11 mouse cellular contexts compared by ENCODE assay signal in the genomic region with DNA sequence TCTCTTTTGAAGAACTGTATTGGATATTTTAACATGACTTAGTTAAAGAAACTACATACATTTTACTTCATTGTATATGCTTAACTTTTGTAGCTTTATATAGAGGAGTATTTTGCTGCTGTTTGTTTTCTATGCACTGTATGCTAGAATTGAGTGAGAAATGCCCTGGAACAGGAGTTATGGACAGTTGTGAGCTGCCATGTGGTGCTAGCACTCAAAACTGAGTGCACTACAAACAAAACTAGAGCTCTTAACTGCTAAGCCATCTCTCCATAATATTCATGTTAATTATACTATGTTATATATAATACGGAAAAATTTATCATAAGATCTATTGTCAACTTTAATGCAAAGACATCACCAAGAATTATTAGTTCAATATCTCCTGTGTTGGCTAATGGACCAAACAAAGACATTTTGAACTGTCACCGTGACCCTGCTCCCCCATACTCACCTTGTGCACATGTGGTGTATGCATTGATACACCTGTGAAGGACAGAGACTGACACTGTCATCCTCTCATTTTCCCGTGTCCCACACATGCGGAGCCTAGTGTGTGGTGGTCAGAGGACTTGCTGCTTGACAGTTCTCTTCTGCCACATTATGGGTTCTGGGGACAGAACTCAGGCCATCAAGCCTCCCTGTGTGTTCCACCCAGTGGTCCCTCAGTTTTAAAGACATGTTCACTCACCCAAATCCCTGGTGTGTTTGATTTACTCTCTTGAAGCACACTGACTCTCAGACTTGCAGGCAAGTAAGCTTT.
DNase-seq lines count a peak whose midpoint lies in the region; ATAC-seq and TF ChIP-seq lines count a peak whose summit lies in the region.
"Had no signal": no experiment of that assay in that cellular context is flagged by ENCODE, and none has a peak within 500 bp of the region (broad histone marks: within the 10 kb centered on the region; RNA-seq: fewer than 3 reads in every experiment).

No protein-coding gene starts in this region.

- no peak overlapping the region for H3K27ac ChIP-seq in kidney, postnatal 0 days
- H3K27ac ChIP-seq in hindbrain, postnatal 0 days = no peak overlapping the region
- H3K27ac ChIP-seq in neural tube, embryonic 14.5 days (ENCODE audit: low read depth, low read length) = no peak overlapping the region

- H3K36me3 ChIP-seq in kidney, postnatal 0 days (ENCODE audit: insufficient read depth, low read length) = no peaks in the 10 kb centered on the region
- H3K36me3 ChIP-seq in hindbrain, postnatal 0 days (ENCODE audit: insufficient read depth, low read length) = no peaks in the 10 kb centered on the region
- H3K36me3 ChIP-seq in neural tube, embryonic 14.5 days (ENCODE audit: control insufficient read depth, insufficient read depth, low read length) = no peaks in the 10 kb centered on the region

- H3K27me3 ChIP-seq in kidney, postnatal 0 days (ENCODE audit: insufficient read depth, low read length) = no peaks in the 10 kb centered on the region
- H3K27me3 ChIP-seq in hindbrain, postnatal 0 days (ENCODE audit: insufficient read depth, low read length) = no peaks in the 10 kb centered on the region
- H3K27me3 ChIP-seq in neural tube, embryonic 14.5 days (ENCODE audit: control insufficient read depth, insufficient read depth, low read length) = no peaks in the 10 kb centered on the region

- no peak overlapping the region for H3K9ac ChIP-seq in kidney, postnatal 0 days (ENCODE audit: low read depth, low read length)
- H3K9ac ChIP-seq in hindbrain, postnatal 0 days (replicated peaks; ENCODE audit: low read length) = no peak overlapping the region
- no peak overlapping the region for H3K9ac ChIP-seq in neural tube, embryonic 14.5 days (replicated peaks; ENCODE audit: low read depth, low read length)

- 0 out of 2 replicates have a peak, but pooled peaks have one; percentile 66 for ATAC-seq in cerebellum, adult (ENCODE audit: insufficient number of reproducible peaks, low FRiP score, low TSS enrichment)
- ATAC-seq in kidney, postnatal 0 days (replicated peaks; ENCODE audit: low FRiP score, low read depth) = peak; percentile 65
- ATAC-seq in hindbrain, postnatal 0 days = peak; percentile 69; the same call in 1 of the 2 replicates
- peak; percentile 51 for ATAC-seq in neural tube, embryonic 14.5 days (ENCODE audit: low read depth)
- ATAC-seq: Patski had no signal

- no peak overlapping the region for H3K4me2 ChIP-seq in kidney, postnatal 0 days (ENCODE audit: low read length)
- H3K4me2 ChIP-seq in hindbrain, postnatal 0 days (ENCODE audit: low read depth, low read length) = no peak overlapping the region
- no peak overlapping the region for H3K4me2 ChIP-seq in neural tube, embryonic 14.5 days (ENCODE audit: low read depth, low read length)

- WGBS in kidney, postnatal 0 days = 88% methylated on average over 4 of the region's 4 CpGs
- WGBS in hindbrain, postnatal 0 days = 91% methylated on average over 4 of the region's 4 CpGs
- WGBS in neural tube, embryonic 14.5 days = 95% methylated on average over 4 of the region's 4 CpGs

- H3K4me1 ChIP-seq in kidney, postnatal 0 days (replicated peaks; ENCODE audit: insufficient read depth, low read length) = no peaks in the 10 kb centered on the region
- no peaks in the 10 kb centered on the region for H3K4me1 ChIP-seq in hindbrain, postnatal 0 days (ENCODE audit: insufficient read depth, low read length)
- H3K4me1 ChIP-seq in neural tube, embryonic 14.5 days (ENCODE audit: control insufficient read depth, insufficient read depth, low read length) = no peaks in the 10 kb centered on the region

- no peak for TF ChIP-seq CTCF in kidney, postnatal 0 days (IDR thresholded peaks at IDR 0.05; ENCODE audit: low read depth)
- TF ChIP-seq CTCF in hindbrain, postnatal 0 days (IDR thresholded peaks at IDR 0.05; ENCODE audit: low read depth) = no peak

- no peak overlapping the region for H3K4me3 ChIP-seq in kidney, postnatal 0 days (replicated peaks; ENCODE audit: low read depth, low read length)
- no peak overlapping the region for H3K4me3 ChIP-seq in hindbrain, postnatal 0 days (ENCODE audit: low read length)
- no peak overlapping the region for H3K4me3 ChIP-seq in neural tube, embryonic 14.5 days (ENCODE audit: low read depth, low read length)

- no peak for DNase-seq in cerebellum, adult 9-10 months
- DNase-seq in kidney, postnatal 0 days (ENCODE audit: low spot score) = peak; percentile 12
- no peak for DNase-seq in kidney, postnatal 10 days
- DNase-seq in hindbrain, postnatal 0 days (ENCODE audit: low spot score) = peak; percentile 4
- no peak for DNase-seq in left cerebral cortex, adult 8-10 months (ENCODE audit: low spot score in 2 of 2)
- DNase-seq in gastrocnemius, postnatal 25 days = no peak
- DNase-seq: kidney, adult 9 months; lung, adult 2 months had no signal

- H3K9me3 ChIP-seq in kidney, postnatal 0 days (replicated peaks; ENCODE audit: low read length) = no peaks in the 10 kb centered on the region
- no peaks in the 10 kb centered on the region for H3K9me3 ChIP-seq in hindbrain, postnatal 0 days (ENCODE audit: low read length)
- no peaks in the 10 kb centered on the region for H3K9me3 ChIP-seq in neural tube, embryonic 14.5 days (ENCODE audit: control insufficient read depth, low read length)

Comparison
In these comparisons a context has a peak if more than half of its experiments do, and no peak if none do; other contexts are left out.
1. DNase-seq: peak in kidney, postnatal 0 days (single experiment) and hindbrain, postnatal 0 days (single experiment); none in cerebellum, adult 9-10 months (single experiment), kidney, postnatal 10 days (single experiment), left cerebral cortex, adult 8-10 months (0 of 2) and gastrocnemius, postnatal 25 days (single experiment).
2. Peak in every context shown above with its lines, with median percentiles within 50 percentile points of each other: ATAC-seq.